Mouse (Mus musculus): ENCODE data around the gene Adam1a. TPM values are rescaled to one million over a fixed set of nuclear protein-coding genes. Genes with fewer than 3 reads are reported as not detected.

The Adam1a gene
- 1 to 10 TPM; 3.4 to 3.5 TPM for total RNA-seq (2023)

DNA sequence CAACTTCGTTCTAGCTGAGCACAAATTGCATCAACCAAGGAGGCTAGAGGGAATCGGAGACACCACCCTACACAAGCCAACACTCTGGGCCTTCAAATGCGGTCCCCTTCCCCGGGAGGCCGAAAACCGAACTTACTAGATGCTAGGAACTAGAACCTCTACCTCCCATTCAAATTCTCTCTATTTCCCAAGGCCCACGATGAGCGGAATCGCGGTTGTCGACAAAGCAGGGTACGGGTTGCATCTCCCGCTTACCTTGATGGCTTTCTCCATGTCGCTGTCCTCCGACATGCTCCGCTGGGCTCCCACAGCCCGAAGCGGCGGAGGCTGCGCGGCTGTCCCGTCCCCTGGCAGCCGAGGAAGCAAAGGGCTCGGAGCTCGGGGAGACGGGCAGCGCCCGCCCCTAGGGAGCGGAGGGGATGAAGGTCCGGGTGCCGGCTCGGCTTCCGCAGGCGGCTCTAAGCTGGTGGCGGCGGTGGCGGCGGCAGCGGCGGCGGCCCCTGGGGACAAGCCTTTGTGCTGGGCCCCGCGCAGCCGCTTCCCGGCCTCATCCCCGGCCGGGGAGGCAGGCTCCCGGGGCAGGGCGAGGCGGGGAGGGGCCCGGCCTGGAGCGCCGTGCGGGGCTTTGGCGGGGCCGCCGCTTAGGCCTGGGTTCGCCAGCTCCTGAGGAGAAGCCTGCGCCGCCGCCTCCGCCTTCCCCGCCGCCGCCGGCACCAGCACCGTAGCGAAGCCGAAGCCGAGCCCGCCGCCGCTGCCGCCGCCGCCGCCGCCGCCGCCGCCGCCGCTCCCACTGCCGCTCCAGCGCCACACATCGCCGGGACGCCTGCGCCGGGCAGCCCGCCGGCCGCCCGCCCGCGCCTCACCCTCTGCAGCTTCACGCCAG lies at the start of gene Adam1a, which contains the start of gene Gm42878:
Gene Adam1a, minus strand, starts transcription at position 573 of the 883 bp plus-strand sequence.
Gene Gm42878, minus strand, starts transcription at position 573 of the 883 bp plus-strand sequence.

GRCm38 (mm10) chr5:121593451-121594401 lies 48.4 kb upstream of the Adam1a start, which contains the start of gene Aldh2:
Gene Aldh2, minus strand, starts transcription at chr5:121593824.

DNA sequence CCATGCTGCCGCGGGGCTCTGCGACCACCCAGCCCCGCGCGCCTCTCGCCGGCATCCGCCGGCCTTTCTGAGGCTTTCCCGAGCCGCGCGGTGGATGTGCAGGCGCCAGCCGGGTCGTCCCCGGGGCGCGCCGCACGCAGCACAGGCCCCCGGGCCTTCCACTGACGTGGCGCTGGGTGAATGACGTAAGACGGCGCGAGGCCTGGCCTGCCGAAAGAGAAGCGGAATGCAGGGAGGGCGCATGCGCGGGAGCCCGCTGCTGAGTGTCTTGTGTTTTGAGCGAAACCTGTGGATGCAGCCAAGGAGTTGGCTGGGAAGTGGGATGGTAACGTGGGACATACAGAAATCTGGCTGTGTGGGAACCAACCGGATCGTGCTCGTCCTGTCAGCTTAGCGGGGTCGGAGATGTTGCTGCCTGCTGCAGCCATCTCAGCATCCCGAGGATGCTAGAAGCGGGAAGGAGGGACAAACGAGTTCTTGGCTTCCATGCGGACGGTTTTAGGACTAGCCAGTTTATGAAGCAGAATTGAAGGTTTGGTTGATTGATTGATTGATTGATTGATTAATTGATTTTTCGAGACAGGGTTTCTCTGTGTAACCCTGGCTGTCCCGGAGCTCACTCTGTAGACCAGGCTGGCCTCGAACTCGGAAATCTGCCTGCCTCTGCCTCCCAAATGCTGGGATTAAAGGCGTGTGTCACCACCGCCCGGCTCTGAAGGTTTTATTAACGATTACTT lies 679 bp upstream of the Adam1a start, which contains the start of gene Mapkapk5:
Gene Mapkapk5, minus strand, starts transcription at position 113 of the 737 bp plus-strand sequence.

GRCm38 (mm10) chr5:121503231-121503630 lies 42.1 kb downstream of the Adam1a start, which contains the start of gene Adam1b:
Gene Adam1b, minus strand, starts transcription at chr5:121503435.

Other genes starting within 250 kb of the Adam1a start
- 100 to 1,000 TPM; 261 to 282 TPM for gene Trafd1, start 159.8 kb downstream of the Adam1a start, total RNA-seq (2023)
- gene Naa25, start 147.5 kb downstream of the Adam1a start, total RNA-seq (2023): 10 to 100 TPM; 20.9 to 31.6 TPM
- 1 to 10 TPM; 1.4 to 2.2 TPM for gene Tmem116, start 93.6 kb downstream of the Adam1a start, total RNA-seq (2023)
- gene Erp29, start 93.0 kb downstream of the Adam1a start, total RNA-seq (2023): 100 to 1,000 TPM; 247 to 275 TPM
- not detected for gene Adam1b, start 42.0 kb downstream of the Adam1a start, total RNA-seq (2023)
- gene Gm42878, start within 50 bp of the Adam1a start, total RNA-seq (2023): not detected
- 10 to 100 TPM; 92.7 to 98.4 TPM for gene Mapkapk5, start 423 bp upstream of the Adam1a start, total RNA-seq (2023)
- gene Aldh2, start 48.3 kb upstream of the Adam1a start, total RNA-seq (2023): 100 to 1,000 TPM; 446 to 524 TPM
- 1 to 10 TPM; 4.4 to 6.2 TPM for gene Acad12, start 73.5 kb upstream of the Adam1a start, total RNA-seq (2023)
- 1 to 10 TPM; 4.3 to 4.4 TPM for gene Acad10, start 115.0 kb upstream of the Adam1a start, total RNA-seq (2023)
- gene Brap, start 115.1 kb upstream of the Adam1a start, total RNA-seq (2023): 10 to 100 TPM; 67.2 to 81.3 TPM
- 10 to 100 TPM; 67.5 to 89.5 TPM for gene Atxn2, start 165.9 kb upstream of the Adam1a start, total RNA-seq (2023)